Mouse (Mus musculus): ENCODE measurements around the gene Tspan5. TPM values are rescaled to one million over a fixed set of nuclear protein-coding genes. Genes with fewer than 3 reads are reported as not detected.

The Tspan5 gene
- polyA plus RNA-seq, 2 experiments, result 38.8 to 44.8 TPM

DNA sequence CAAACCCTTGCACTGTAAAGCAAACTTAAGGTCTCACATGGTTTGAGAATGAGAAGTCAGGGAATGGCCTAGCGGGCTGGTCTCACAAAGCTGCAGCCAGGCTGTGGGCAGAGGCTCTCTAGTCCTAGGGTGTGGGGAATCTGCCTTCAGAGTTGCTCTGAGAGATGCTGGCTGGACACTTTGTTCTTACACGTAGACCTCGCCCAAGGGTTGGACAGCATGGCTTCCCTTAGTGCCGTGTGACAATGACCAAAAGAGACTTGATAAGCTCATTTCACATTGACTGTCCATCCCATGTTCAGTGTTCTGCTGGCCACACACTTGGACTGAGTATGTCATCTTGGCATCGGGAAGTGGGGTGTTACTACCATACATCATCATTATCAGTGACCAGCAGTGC is 101.6 kb downstream of the Tspan5 start:
- TF ChIP-seq POLR2A (IDR thresholded peaks at IDR 0.05; ENCODE audit: borderline replicate concordance, extremely low read depth, insufficient read depth, insufficient read length), result no peak
- DNase-seq (ENCODE audit: low spot score), result no peak

DNA sequence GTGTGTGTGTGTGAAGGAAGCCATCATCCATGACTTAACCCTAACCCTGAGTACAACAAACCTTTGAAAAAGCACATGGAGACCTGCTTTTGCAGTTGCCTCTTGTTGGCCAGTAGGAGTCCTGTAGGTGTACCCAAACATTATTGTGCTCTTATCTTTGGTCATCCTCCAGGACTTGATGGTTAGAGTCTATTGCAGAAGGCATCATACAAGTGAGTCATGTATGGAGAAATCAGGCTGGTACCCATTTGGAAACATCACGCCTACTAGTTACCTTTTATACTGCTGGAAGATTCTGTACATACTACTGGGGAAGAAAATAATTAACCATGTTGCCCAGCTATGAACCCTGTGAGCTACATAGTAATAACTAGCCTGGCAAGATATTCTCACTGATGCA is 103.8 kb downstream of the Tspan5 start:
- Histone ChIP-seq H3K27ac (replicated peaks; ENCODE audit: low read depth, low read length) (no peak overlapping the region), H3K4me3 (replicated peaks; ENCODE audit: low read length) (no peak overlapping the region), H3K9ac (ENCODE audit: low read depth, low read length, severe bottlenecking) (no peak overlapping the region), H3K36me3 (ENCODE audit: control insufficient read depth, insufficient read depth, low read length) (no peaks in the 10 kb centered on the region), H3K9me3 (ENCODE audit: control insufficient read depth, low read length) (no peaks in the 10 kb centered on the region), H3K4me1 (ENCODE audit: control insufficient read depth, insufficient read depth, low read length) (peaks cover 18% of the 10 kb centered on the region), H3K4me2 (replicated peaks; ENCODE audit: low read depth, low read length, severe bottlenecking) (no peak overlapping the region), H3K27me3 (ENCODE audit: control insufficient read depth, insufficient read depth, low read length) (no peaks in the 10 kb centered on the region)
- DNase-seq (ENCODE audit: low spot score) (no peak), ATAC-seq (ENCODE audit: low FRiP score, low read depth) (no peak)
- no peak for TF ChIP-seq POLR2A (IDR thresholded peaks at IDR 0.05; ENCODE audit: borderline replicate concordance, extremely low read depth, insufficient read depth, insufficient read length)
- 97% methylated on average over 1 of the region's 1 CpGs for WGBS

More for the DNA sequence above, 101.6 kb downstream of the Tspan5 start:
- no peak overlapping the region for H3K4me3 ChIP-seq (replicated peaks; ENCODE audit: low read length)
- H3K9ac ChIP-seq (ENCODE audit: low read depth, low read length, severe bottlenecking), result no peak overlapping the region
- no peak overlapping the region for H3K4me2 ChIP-seq (replicated peaks; ENCODE audit: low read depth, low read length, severe bottlenecking)
- WGBS, result 94% methylated on average over 5 of the region's 5 CpGs
- no peaks in the 10 kb centered on the region for H3K9me3 ChIP-seq (ENCODE audit: control insufficient read depth, low read length)
- no peaks in the 10 kb centered on the region for H3K36me3 ChIP-seq (ENCODE audit: control insufficient read depth, insufficient read depth, low read length)
- H3K4me1 ChIP-seq (ENCODE audit: control insufficient read depth, insufficient read depth, low read length), result peaks cover 9% of the 10 kb centered on the region; the same call in 1 of the 2 replicates
- no peak overlapping the region for H3K27ac ChIP-seq (replicated peaks; ENCODE audit: low read depth, low read length)
- H3K27me3 ChIP-seq (ENCODE audit: control insufficient read depth, insufficient read depth, low read length), result no peaks in the 10 kb centered on the region
- ATAC-seq (ENCODE audit: low FRiP score, low read depth), result no peak

DNA sequence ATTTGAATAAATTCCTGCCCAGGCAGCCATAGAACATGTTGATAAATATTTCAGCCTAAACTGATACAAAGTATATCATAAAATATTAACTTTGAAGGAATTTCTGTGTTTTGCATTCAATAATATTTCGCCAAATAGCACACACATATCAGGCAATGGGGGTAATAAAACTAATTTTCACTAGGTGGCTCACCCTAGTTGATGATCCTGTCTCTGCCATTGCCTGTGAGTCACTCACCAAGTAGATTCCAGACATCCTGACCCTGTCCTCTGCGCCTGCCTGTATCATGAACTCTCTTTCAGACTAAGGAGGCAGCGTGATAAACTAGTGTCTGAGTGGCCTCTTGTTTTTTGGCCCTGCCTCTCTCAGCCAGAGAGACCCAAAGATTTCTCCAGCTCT is 105.8 kb downstream of the Tspan5 start:
- Histone ChIP-seq H3K9me3 (ENCODE audit: control insufficient read depth, low read length) (no peaks in the 10 kb centered on the region), H3K4me3 (replicated peaks; ENCODE audit: low read length) (no peak overlapping the region), H3K27ac (replicated peaks; ENCODE audit: low read depth, low read length) (no peak overlapping the region), H3K36me3 (ENCODE audit: control insufficient read depth, insufficient read depth, low read length) (no peaks in the 10 kb centered on the region), H3K9ac (ENCODE audit: low read depth, low read length, severe bottlenecking) (no peak overlapping the region), H3K4me2 (replicated peaks; ENCODE audit: low read depth, low read length, severe bottlenecking) (no peak overlapping the region), H3K27me3 (ENCODE audit: control insufficient read depth, insufficient read depth, low read length) (no peaks in the 10 kb centered on the region), H3K4me1 (ENCODE audit: control insufficient read depth, insufficient read depth, low read length) (peaks cover 24% of the 10 kb centered on the region)
- ATAC-seq (ENCODE audit: low FRiP score, low read depth) (no peak), DNase-seq (ENCODE audit: low spot score) (no peak)
- no peak for TF ChIP-seq POLR2A (IDR thresholded peaks at IDR 0.05; ENCODE audit: borderline replicate concordance, extremely low read depth, insufficient read depth, insufficient read length)
- WGBS, result 83% methylated on average over 3 of the region's 3 CpGs

DNA sequence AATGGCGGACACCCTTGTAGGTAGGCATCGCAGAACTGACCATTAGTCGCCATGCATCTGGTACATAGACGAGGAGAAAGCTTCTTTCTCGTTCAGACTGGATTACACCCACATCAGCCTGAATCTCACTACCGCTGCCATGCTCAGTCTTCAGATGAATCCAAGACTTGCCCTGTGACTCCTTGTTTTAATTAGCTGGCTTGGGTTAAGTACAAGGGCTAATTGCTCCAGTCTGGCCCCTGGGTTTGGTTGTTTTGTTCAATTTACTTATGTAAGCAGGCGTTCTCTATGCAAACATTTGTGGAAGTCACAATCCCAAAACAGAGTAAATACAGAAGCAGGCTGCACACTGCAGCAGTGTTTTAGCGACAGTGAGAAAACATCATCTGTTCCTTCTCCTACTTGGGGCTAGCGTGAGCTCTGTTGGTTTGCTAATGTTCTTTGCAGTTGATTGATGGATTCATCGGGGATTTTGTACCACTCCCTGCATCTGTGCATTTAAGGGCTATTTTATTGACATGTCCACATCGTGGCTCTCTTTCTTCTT is 107.8 kb downstream of the Tspan5 start:
- H3K4me2 ChIP-seq (replicated peaks; ENCODE audit: low read depth, low read length, severe bottlenecking), result no peak overlapping the region
- ATAC-seq (ENCODE audit: low FRiP score, low read depth), result no peak
- no peak overlapping the region for H3K4me3 ChIP-seq (replicated peaks; ENCODE audit: low read length)
- H3K27ac ChIP-seq (replicated peaks; ENCODE audit: low read depth, low read length), result no peak overlapping the region
- H3K4me1 ChIP-seq (ENCODE audit: control insufficient read depth, insufficient read depth, low read length), result peaks cover 38% of the 10 kb centered on the region
- H3K9me3 ChIP-seq (ENCODE audit: control insufficient read depth, low read length), result no peaks in the 10 kb centered on the region
- DNase-seq (ENCODE audit: low spot score), result no peak
- WGBS, result 31% methylated on average over 11 of the region's 11 CpGs
- no peak for TF ChIP-seq POLR2A (IDR thresholded peaks at IDR 0.05; ENCODE audit: borderline replicate concordance, extremely low read depth, insufficient read depth, insufficient read length)
- no peaks in the 10 kb centered on the region for H3K27me3 ChIP-seq (ENCODE audit: control insufficient read depth, insufficient read depth, low read length)
- no peak overlapping the region for H3K9ac ChIP-seq (ENCODE audit: low read depth, low read length, severe bottlenecking)
- H3K36me3 ChIP-seq (ENCODE audit: control insufficient read depth, insufficient read depth, low read length), result no peaks in the 10 kb centered on the region

DNA sequence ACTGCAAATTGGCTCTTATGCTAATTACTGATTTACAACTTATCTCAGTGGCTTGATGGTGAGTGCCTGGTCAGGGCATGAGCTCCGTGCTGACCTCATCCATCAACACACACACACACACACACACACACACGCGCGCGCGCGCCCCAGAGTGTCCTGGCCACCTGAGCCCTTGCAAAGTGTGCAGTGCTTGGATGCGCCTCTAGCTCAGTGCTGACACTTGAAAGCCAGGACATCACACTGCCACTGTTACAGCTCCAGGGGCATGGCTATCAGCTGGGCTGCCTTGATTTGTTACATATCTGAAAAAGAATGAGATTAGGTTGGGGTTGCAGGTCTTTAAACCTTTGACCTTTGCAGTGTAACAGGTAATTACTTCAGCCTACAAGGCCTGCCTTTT is 109.9 kb downstream of the Tspan5 start:
- no peaks in the 10 kb centered on the region for H3K9me3 ChIP-seq (ENCODE audit: control insufficient read depth, low read length)
- peaks cover 57% of the 10 kb centered on the region for H3K4me1 ChIP-seq (ENCODE audit: control insufficient read depth, insufficient read depth, low read length)
- no peaks in the 10 kb centered on the region for H3K27me3 ChIP-seq (ENCODE audit: control insufficient read depth, insufficient read depth, low read length)
- H3K27ac ChIP-seq (replicated peaks; ENCODE audit: low read depth, low read length), result no peak overlapping the region
- ATAC-seq (ENCODE audit: low FRiP score, low read depth) (no peak), DNase-seq (ENCODE audit: low spot score) (no peak)
- no peak overlapping the region for H3K4me2 ChIP-seq (replicated peaks; ENCODE audit: low read depth, low read length, severe bottlenecking)
- H3K4me3 ChIP-seq (replicated peaks; ENCODE audit: low read length), result no peak overlapping the region
- H3K36me3 ChIP-seq (ENCODE audit: control insufficient read depth, insufficient read depth, low read length), result no peaks in the 10 kb centered on the region
- no peak for TF ChIP-seq POLR2A (IDR thresholded peaks at IDR 0.05; ENCODE audit: borderline replicate concordance, extremely low read depth, insufficient read depth, insufficient read length)
- no peak overlapping the region for H3K9ac ChIP-seq (ENCODE audit: low read depth, low read length, severe bottlenecking)
- 57% methylated on average over 8 of the region's 8 CpGs for WGBS
